Mouse (Mus musculus) thymus, adult 2 months (tissue): ENCODE results near the gene Gm28230.

Experiments
- CTCF ChIP-seq: fragments of 200-500 bp; IDR thresholded peaks from 2 replicates; pipeline ENCODE4 v1.5.1; 2012; ENCODE audit warnings: mild to moderate bottlenecking, control low read depth, low read length, moderate library complexity, borderline replicate concordance; ENCODE audit not compliant: control insufficient read depth, poor library complexity, insufficient read depth; ENCODE audit errors: extremely low read depth
- POLR2A ChIP-seq: fragments of 200-500 bp; IDR thresholded peaks from 2 replicates; pipeline ENCODE4 v1.6.1; 2012; ENCODE audit warnings: mild to moderate bottlenecking, low read length, control low read depth, moderate library complexity; ENCODE audit not compliant: control insufficient read depth, poor library complexity, insufficient read depth; ENCODE audit errors: extremely low read depth

- TF ChIP-seq CTCF (no peak), POLR2A (no peak)
Measured at GRCm38 (mm10) chr2:74750731-74751250, 24.3 kb downstream of the Gm28230 start.
